Comparison of ENCODE assay signal across 12 mouse cellular contexts in genomic region chr2:169483934-169484333, GRCm38 (mm10).
DNase-seq lines count a peak whose midpoint lies in the region; ATAC-seq lines count a peak whose summit lies in the region.
"Had no signal": no experiment of that assay in that cellular context is flagged by ENCODE, and none has a peak within 500 bp of the region (broad histone marks: within the 10 kb centered on the region; RNA-seq: fewer than 3 reads in every experiment).

No protein-coding gene starts in this region.

- DNase-seq in lung, postnatal 36 days: no peak
- DNase-seq in adrenal gland, postnatal 10 days: peak; percentile 74
- peak; percentile 67 for DNase-seq in kidney, adult 18-20 months
- DNase-seq in ovary, postnatal 14 days (ENCODE audit: low spot score): peak; percentile 18
- DNase-seq in frontal cortex, postnatal 36 days (ENCODE audit: low spot score in 2 of 2): no peak
- DNase-seq: heart, adult 18-20 months; retina, postnatal 1 day had no signal

- no peak overlapping the region for H3K4me2 ChIP-seq in lung, embryonic 16.5 days (ENCODE audit: low read depth, low read length)
- H3K4me2 ChIP-seq: embryonic facial prominence, embryonic 15.5 days had no signal

- no peak overlapping the region for H3K4me3 ChIP-seq in lung, embryonic 16.5 days (ENCODE audit: low read length)
- H3K4me3 ChIP-seq: embryonic facial prominence, embryonic 15.5 days had no signal

- 0 out of 2 replicates have a peak, but pooled peaks cover 3% of the 10 kb centered on the region for H3K4me1 ChIP-seq in lung, embryonic 16.5 days (replicated peaks; ENCODE audit: control insufficient read depth, insufficient read depth, low read length)

- H3K9ac ChIP-seq in lung, embryonic 16.5 days (ENCODE audit: low read length): no peak overlapping the region
- H3K9ac ChIP-seq: embryonic facial prominence, embryonic 15.5 days; liver, embryonic 14.5 days had no signal

- no peaks in the 10 kb centered on the region for H3K36me3 ChIP-seq in lung, embryonic 16.5 days (ENCODE audit: control insufficient read depth, insufficient read depth, low read length)
- H3K36me3 ChIP-seq: embryonic facial prominence, embryonic 15.5 days had no signal

- H3K27ac ChIP-seq in lung, embryonic 16.5 days (ENCODE audit: low read length): no peak overlapping the region
- H3K27ac ChIP-seq: embryonic facial prominence, embryonic 15.5 days; liver, embryonic 14.5 days had no signal

- 18% methylated on average over 8 of the region's 8 CpGs for WGBS in lung, embryonic 16.5 days

- no peaks in the 10 kb centered on the region for H3K9me3 ChIP-seq in lung, embryonic 16.5 days (ENCODE audit: control insufficient read depth, low read length)
- H3K9me3 ChIP-seq: embryonic facial prominence, embryonic 15.5 days had no signal

- peak; percentile 34; the same call in 1 of the 2 replicates for ATAC-seq in lung, embryonic 16.5 days (ENCODE audit: low read depth)
- no peak for ATAC-seq in inflammation-experienced regulatory T-cells, adult 6 months
- ATAC-seq: forebrain, embryonic 16.5 days had no signal

- H3K27me3 ChIP-seq in lung, embryonic 16.5 days (ENCODE audit: control insufficient read depth, insufficient read depth, low read depth, low read length): no peaks in the 10 kb centered on the region
- H3K27me3 ChIP-seq: embryonic facial prominence, embryonic 15.5 days had no signal

Comparison
In these comparisons a context has a peak if more than half of its experiments do, and no peak if none do; other contexts are left out.
1. DNase-seq: peak in adrenal gland, postnatal 10 days (single experiment), kidney, adult 18-20 months (single experiment) and ovary, postnatal 14 days (single experiment); none in lung, postnatal 36 days (single experiment) and frontal cortex, postnatal 36 days (0 of 2).